Mouse (Mus musculus) layer of hippocampus, adult 2 months (tissue): Measurements from ENCODE around the gene Ndufa3. TPM values are rescaled to one million over a fixed set of nuclear protein-coding genes. Genes with fewer than 3 reads are reported as not detected.
A peak's percentile ranks its signal among the peaks of the same experiment; 100 is the strongest.
"Not testable (repeated sequence)": the region's sequence is repeated elsewhere in the genome, so short reads cannot be mapped to it uniquely, and the experiment has no call there.

Source experiments
- DNase-seq, 2 experiments: peaks; one replicate each; pipeline ENCODE4 v3.0.0; 2022; ENCODE audit warnings: low spot score in 2 of 2
- H3K27ac ChIP-seq: fragments of 200-600 bp; 2 replicates; pipeline ENCODE4 v1.8.1; 2022
- H3K4me3 ChIP-seq: fragments of 200-600 bp; 2 replicates; pipeline ENCODE4 v1.8.1; 2022; ENCODE audit warnings: mild to moderate bottlenecking
- CTCF ChIP-seq: fragments of 200-600 bp; conservative IDR thresholded peaks from 2 replicates; pipeline ENCODE4 v1.8.1; 2022; ENCODE audit warnings: antibody characterized with exemption, mild to moderate bottlenecking, moderate library complexity
- total RNA-seq, 2 experiments: library from RNA; stranded (reverse); gene quantifications; 2 replicates each; pipeline ENCODE4 v1.2.3; 2021

Ndufa3 gene
- total RNA-seq, 2 experiments from 2014 or later: 537 to 571 TPM

GRCm38 (mm10) chr7:3591534-3591933 lies 25.6 kb upstream of the Ndufa3 start:
- DNase-seq: no peak
- peak; percentile 47 for TF ChIP-seq CTCF
- Histone ChIP-seq H3K4me3 (no peak overlapping the region), H3K27ac (no peak overlapping the region)

- H3K4me3 ChIP-seq: no peak overlapping the region
- DNase-seq: no peak
- TF ChIP-seq CTCF: no peak
- H3K27ac ChIP-seq: no peak overlapping the region
Observed at GRCm38 (mm10) chr7:3593855-3594254, 23.3 kb upstream of the Ndufa3 start.

- TF ChIP-seq CTCF: no peak
- Histone ChIP-seq H3K27ac (no peak overlapping the region), H3K4me3 (no peak overlapping the region)
- no peak for DNase-seq
Observed at GRCm38 (mm10) chr7:3594686-3595085, 22.5 kb upstream of the Ndufa3 start.

- Histone ChIP-seq H3K27ac (no peak overlapping the region), H3K4me3 (no peak overlapping the region)
- TF ChIP-seq CTCF: no peak
- no peak for DNase-seq
Observed at GRCm38 (mm10) chr7:3595146-3595545, 22.0 kb upstream of the Ndufa3 start.

GRCm38 (mm10) chr7:3597755-3598154 lies 19.4 kb upstream of the Ndufa3 start:
- not testable (repeated sequence) for H3K27ac ChIP-seq, DNase-seq, H3K4me3 ChIP-seq

- TF ChIP-seq CTCF: peak; percentile 97
- DNase-seq: peak; percentile 69 to 74
- H3K27ac ChIP-seq: no peak overlapping the region
- no peak overlapping the region for H3K4me3 ChIP-seq
Observed at GRCm38 (mm10) chr7:3601119-3601518, 16.1 kb upstream of the Ndufa3 start.

- Histone ChIP-seq H3K27ac (no peak overlapping the region), H3K4me3 (no peak overlapping the region)
- no peak for DNase-seq
- peak; percentile 73 for TF ChIP-seq CTCF
Observed at GRCm38 (mm10) chr7:3606798-3607197, 10.4 kb upstream of the Ndufa3 start.

- no peak for DNase-seq
- H3K4me3 ChIP-seq: no peak overlapping the region
- TF ChIP-seq CTCF: no peak
- no peak overlapping the region for H3K27ac ChIP-seq
Observed at GRCm38 (mm10) chr7:3607391-3607790, 9.8 kb upstream of the Ndufa3 start.

GRCm38 (mm10) chr7:3608668-3609067 lies 8.5 kb upstream of the Ndufa3 start:
- no peak for DNase-seq
- H3K4me3 ChIP-seq: no peak overlapping the region
- no peak overlapping the region for H3K27ac ChIP-seq
- no peak for TF ChIP-seq CTCF

GRCm38 (mm10) chr7:3609082-3609481 lies 8.1 kb upstream of the Ndufa3 start:
- Histone ChIP-seq H3K27ac (no peak overlapping the region), H3K4me3 (no peak overlapping the region)
- DNase-seq: no peak
- no peak for TF ChIP-seq CTCF

GRCm38 (mm10) chr7:3610437-3610836 lies 6.7 kb upstream of the Ndufa3 start:
- H3K27ac ChIP-seq: no peak overlapping the region
- TF ChIP-seq CTCF: no peak
- no peak for DNase-seq
- no peak overlapping the region for H3K4me3 ChIP-seq

GRCm38 (mm10) chr7:3611006-3611405 lies 6.2 kb upstream of the Ndufa3 start:
- TF ChIP-seq CTCF: no peak
- Histone ChIP-seq H3K4me3 (no peak overlapping the region), H3K27ac (no peak overlapping the region)
- DNase-seq: no peak

GRCm38 (mm10) chr7:3614021-3614420 lies 3.2 kb upstream of the Ndufa3 start:
- H3K4me3 ChIP-seq: no peak overlapping the region
- DNase-seq: no peak
- H3K27ac ChIP-seq: no peak overlapping the region
- TF ChIP-seq CTCF: no peak

- H3K27ac ChIP-seq: peak within 1 kb of the TSS; percentile 97
- H3K4me3 ChIP-seq: peak within 1 kb of the TSS; percentile 93
- DNase-seq: no peak
- TF ChIP-seq CTCF: no peak
Observed at GRCm38 (mm10) chr7:3616057-3616388, 1.1 kb upstream of the Ndufa3 start, which contains the start of gene Oscar. Gene Oscar, minus strand, starts transcription at chr7:3616157.
